Mouse (Mus musculus) adrenal gland, postnatal 25 days (tissue): ENCODE results near the gene Uvssa. TPM values are rescaled to one million over a fixed set of nuclear protein-coding genes. Genes with fewer than 3 reads are reported as not detected.
A peak's percentile ranks its signal among the peaks of the same experiment; 100 is the strongest.

Experiments
- DNase-seq: peaks from one replicate; pipeline ENCODE4 v3.0.0; 2021; ENCODE audit warnings: mixed read lengths
- total RNA-seq: library from RNA; stranded (reverse); gene quantifications from 2 replicates; pipeline ENCODE4 v1.2.3, GENCODE M21; 2021

The Uvssa gene
- total RNA-seq, 1 experiment from 2014 or later = 12.2 TPM

- peak; percentile 16 for DNase-seq
These were observed 5.9 kb upstream of the Uvssa start for GRCm38 (mm10) chr5:33372331-33373038.

DNA sequence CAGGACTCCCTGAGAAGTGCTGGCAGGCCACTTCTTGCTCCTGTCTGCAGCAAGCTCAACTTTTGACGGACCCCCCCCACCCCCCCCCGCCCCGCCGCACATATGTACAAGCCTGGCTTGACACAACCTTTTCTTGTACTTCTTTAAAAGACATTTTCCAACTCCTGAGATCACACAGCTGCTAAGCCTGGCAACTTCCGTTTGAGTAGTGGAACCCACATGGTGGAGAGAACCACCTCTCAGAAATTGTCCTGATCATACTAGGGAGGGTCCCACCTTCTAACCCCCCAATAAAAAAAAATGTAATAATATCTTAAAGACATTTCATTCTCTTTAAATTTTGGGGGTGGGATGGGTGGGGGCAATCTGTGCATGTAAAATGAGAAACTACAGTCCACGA, 1.2 kb upstream of the Uvssa start:
- no peak for DNase-seq

DNA sequence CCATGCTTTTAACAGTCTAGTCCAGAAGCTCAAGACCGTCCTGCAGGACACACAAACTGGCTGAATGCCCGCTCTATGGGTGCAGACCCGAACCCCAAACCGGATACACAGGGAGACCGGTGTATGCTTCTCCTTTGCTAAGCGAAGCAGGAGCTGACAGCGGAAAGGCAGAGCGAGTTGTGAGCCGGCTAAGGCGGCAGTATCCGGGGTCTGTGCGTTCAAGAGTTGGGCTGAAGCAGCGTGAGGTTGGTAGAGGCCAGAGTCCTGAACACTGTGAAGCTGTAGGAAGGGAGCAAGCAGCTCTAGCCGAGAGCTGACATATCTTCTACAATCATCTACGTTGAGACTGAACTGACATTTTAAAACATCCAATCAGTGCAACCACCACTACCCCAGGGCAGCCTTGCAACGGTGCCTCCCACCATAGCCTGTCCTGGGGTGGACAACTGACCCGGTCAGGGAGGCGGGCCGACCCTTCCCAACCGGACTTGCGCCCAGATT, 498 bp upstream of the Uvssa start:
- no peak for DNase-seq

DNA sequence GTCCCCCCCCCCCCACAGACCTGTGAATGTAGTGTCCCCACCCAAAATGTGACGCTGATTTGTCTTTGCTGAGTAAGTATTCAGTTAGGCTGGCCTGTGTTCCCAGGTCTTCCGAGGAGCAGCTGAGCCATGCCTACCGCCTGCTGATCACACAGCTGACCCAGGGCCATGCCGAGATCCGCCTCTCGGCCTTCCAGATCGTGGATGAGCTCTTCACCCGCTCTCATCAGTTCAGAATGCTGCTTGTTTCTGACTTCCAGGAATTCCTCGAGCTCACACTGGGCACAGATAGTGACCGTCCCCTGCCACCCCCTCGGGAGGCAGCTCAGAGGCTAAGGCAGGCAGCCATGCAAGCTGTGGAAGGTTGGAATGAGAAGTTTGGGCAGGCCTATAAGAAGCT, 9.2 kb downstream of the Uvssa start:
- DNase-seq = no peak

DNA sequence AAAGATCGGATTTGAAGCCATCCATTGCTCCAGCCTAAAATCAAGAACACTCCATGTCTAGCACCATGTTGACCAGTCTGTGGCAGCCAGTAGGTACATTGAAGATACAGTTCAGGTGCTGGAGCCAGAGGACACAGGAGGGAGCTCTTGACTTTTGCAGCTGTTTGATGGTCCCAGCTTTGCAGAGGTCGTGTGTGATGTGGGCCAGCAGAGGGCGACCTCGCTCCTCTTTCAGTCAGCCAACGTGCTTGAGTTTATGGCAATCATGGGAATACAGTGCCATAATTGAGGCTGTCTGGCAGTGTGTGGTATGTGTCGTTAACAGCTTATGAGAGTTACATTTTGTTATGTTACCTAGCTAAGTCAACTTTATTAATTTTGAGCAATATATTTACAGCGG, 15.5 kb downstream of the Uvssa start:
- DNase-seq = peak; percentile 74

DNA sequence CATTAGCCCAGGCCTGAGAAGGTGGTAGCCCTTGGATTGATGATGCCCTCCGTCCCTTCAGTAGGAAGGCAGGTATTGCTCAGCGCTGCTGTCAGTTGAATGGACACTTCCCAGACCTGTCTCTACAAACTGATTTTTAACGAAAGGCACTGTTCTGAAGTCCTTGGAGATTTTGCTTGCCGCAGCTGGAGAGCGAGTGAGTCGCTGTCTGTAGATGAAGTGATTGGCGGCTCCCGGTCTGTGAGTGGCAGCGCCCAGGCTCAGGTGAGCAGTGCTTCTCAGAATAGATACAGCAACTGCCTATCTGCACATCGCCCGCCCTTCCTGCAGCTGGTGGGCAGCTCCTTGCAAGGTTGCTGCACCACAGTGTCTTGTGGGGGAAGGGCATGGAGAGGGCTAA, 17.3 kb downstream of the Uvssa start:
- no peak for DNase-seq

DNA sequence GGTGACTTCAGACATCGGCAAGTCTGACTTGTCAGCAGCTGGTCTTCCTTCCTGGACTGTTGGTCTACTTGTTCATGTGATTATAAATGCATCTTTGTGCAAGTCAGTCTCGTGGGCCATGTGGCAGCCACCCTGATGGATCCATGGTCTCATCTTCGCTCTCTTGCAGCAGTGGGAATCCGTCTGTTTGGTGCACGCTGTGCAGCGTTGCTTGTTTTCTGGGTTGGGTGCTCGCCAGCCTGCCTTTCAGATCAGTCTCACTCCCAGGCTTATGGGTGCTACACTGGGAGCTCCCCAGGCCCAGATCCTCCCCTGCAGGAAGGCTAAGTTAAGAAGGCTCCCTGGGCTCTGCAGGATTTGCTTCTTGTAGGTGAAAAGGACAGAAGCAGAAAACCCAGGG, 18.5 kb downstream of the Uvssa start:
- DNase-seq = no peak

GRCm38 (mm10) chr5:33400819-33401218, 22.5 kb downstream of the Uvssa start:
- DNase-seq = no peak

- no peak for DNase-seq
These were observed 42.0 kb downstream of the Uvssa start for GRCm38 (mm10) chr5:33420313-33420712.

DNA sequence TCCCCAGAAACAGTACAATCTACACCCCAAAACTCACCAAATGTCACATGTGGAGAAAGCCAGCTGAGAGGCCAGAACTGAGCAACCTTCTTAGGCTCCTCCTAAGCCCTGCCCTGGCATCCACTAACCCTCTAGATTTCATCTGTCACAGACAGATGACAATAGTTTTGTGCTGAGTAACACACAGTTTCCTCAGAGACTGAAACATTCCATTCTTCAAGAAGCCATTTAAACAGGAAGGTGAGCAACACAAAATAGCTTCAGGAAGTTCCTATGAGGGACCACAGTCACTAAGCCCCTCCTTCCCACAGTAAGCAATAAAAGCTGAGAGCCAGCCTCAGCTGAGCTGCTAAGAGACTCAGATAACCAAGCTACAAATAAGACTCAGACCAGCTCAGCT, 49.1 kb downstream of the Uvssa start:
- DNase-seq = no peak

DNA sequence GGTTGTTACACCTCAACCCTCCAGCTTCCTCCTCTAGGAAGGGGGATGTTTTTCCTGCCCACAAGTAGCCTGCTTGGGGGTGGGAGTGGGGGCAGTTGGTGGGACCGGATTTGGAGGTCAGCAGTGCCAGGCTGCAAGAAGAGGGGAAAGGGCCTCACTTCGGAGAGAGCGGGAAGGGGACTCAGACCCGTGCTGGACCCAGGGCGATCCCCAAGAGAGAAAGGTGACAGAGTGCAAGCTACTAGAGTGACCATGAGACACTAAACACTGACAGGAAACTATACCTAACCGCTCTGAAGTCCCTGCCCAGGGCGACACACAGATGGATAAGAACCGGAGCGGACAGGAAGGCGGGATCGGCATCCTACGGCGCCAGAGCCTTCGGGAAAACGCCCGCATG, 51.8 kb downstream of the Uvssa start:
- DNase-seq = no peak

GRCm38 (mm10) chr5:33430511-33431172, 52.3 kb downstream of the Uvssa start:
- no peak for DNase-seq

DNA sequence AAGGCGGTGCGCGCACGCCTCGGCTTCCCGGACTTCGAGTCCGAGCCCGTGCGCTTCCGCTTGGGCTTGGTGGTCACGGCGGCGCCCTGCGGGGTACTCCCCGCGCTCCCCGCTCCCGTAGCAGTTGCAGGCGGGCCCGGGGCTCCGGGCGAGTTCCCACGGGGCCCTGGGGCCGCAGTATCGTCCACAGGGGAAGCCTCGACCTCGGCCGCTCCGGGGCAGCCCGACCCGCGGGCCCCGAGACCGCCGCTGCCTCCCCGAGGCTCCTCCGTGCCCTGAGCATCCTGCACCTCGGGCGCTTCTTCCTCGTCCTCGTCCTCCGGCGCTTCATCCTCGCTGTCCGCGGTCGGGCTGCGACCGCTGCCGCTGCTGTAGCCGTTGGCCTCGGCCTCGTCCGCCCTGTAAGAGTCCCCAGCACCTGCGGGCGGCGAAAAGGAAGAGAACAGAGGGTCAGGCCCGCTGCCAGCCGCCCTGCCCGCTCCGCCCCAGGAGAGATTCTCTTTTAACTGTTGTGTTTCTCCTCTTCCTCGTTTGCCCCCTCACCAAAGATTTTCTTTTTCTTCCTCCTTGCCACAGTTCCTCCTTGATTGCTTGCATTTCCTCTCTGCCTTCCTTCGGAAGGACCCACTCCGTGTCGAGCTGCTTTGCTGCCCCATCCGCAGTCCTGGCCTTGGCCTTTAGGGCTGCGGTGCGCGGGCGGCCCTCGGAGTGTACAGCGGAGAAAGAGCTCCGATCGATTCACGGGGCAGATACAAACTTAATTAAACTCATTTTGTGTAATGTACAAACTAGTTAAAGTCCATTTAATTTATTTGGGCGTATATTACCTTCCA, 53.0 kb downstream of the Uvssa start:
- DNase-seq = no peak

- DNase-seq = no peak
These were observed 53.9 kb downstream of the Uvssa start for GRCm38 (mm10) chr5:33432057-33432935.

GRCm38 (mm10) chr5:33433201-33434138, 55.1 kb downstream of the Uvssa start, which contains the start of gene Nkx1-1:
Nkx1-1 (minus strand) TSS chr5:33433976.
- no peak for DNase-seq

DNA sequence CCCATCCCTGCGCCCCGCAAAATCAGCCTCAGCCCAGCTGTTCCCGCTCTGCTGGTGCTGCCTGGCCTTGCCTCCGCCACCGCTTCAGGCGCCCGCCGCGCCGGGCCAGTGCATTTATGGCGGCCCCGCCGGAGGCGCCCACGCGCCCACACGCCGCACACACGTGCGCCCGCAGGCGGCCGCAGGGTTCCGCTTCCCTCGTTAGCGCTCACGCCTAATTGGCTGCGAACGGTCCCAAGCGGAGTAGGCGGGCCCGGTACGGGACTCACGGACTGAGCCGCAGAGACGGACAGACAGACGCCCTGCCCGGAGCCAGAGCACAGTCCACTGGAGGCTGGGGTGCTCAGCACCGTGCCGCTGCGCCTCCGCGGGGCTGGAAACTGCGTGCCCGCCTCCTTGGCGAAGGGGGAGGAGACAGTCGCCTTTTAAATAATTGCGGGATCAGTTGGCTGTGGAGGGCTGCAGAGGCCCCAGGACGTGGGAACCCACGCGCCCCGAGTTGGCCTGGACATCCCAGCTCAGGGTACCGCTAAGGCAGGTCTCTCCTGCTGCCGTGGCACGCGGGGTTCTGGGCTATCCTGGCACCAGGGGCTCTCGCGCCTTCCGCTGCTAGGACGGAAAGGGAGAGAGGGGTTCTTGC, 55.9 kb downstream of the Uvssa start:
- no peak for DNase-seq

DNA sequence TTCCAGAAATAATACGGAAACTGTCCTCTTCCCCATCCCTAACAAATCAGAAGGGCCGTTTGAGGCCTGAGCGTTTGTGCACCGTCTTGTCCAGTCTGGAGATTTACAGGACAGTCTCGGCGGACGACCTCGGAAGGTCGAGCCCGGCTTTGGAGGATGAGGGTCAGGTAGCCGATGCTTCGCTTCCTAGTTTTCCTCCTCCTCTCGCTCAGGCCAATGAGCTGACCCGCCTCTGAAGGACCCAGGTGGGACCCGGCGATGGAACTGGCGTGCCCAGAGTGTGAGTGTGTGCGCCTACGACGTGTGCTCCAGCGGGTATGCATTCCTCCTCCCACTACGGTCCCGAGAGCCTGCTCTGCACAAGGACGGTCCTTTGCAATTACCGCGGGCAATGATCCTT, 56.8 kb downstream of the Uvssa start:
- no peak for DNase-seq

GRCm38 (mm10) chr5:33435941-33436340, 57.6 kb downstream of the Uvssa start:
- no peak for DNase-seq

DNA sequence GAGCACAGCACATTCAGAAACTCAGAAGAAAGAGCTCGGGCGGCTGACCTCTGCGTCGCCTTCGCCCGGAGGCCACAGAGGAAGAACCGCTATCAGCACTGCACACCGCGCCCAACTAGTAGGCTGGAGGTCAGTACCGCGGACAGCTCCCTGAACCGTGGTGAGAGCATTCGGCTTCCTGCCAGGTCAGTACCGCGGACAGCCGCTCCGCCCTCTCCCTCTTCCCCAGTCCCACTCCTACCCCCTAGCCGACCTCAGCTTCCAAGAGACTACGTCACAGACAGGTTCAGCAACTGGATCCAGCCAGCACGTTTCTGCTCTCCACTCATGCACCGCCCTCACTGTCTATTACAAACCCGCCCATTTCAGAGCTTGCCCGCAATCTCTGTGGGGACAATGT, 59.9 kb downstream of the Uvssa start:
- peak; percentile 95 for DNase-seq
